Mouse (Mus musculus) stomach, postnatal 0 days (tissue): ENCODE results near the gene Vdac1.

Experiments
- CTCF ChIP-seq: IDR thresholded peaks from 2 replicates; pipeline ENCODE4 v1.5.1; 2016; ENCODE audit warnings: antibody characterized with exemption, low read depth, mild to moderate bottlenecking, moderate library complexity
- EP300 ChIP-seq: optimal IDR thresholded peaks from 2 replicates; pipeline ENCODE3; 2016; ENCODE audit warnings: antibody characterized with exemption

DNA sequence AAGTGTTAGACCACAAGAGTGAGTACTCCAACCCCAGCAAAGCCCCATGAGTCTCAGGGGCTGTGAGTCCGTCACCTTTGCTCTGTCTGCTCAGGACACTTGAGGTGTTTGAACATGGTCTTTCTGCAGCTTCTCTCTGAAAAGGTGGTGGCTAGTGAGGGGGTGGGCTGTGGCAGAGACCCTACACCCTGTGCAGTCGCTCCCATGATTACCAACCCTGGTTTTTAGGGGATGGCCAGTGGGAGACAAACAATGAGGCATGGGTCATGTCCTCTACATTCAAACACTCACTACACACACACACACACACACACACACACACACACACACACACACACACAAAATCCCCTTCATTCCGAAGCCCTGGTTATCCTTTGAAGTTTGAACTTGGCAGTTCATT is 33.3 kb upstream of the Vdac1 start:
- TF ChIP-seq EP300 (no peak), CTCF (no peak)
